Mouse (Mus musculus) liver, adult 2 months (tissue): ENCODE measurements around the gene Traf3ip1. TPM values are rescaled to one million over a fixed set of nuclear protein-coding genes. Genes with fewer than 3 reads are reported as not detected.
"Not testable (repeated sequence)": the region's sequence is repeated elsewhere in the genome, so short reads cannot be mapped to it uniquely, and the experiment has no call there.

ENCODE experiments used
- DNase-seq: peaks from one replicate; pipeline ENCODE4 v3.0.0-alpha.2; 2011; ENCODE audit warnings: low read depth, low spot score; ENCODE audit errors: extremely low read depth
- H3K27ac ChIP-seq: fragments of 200-500 bp; replicated peaks from 2 replicates; pipeline ENCODE4 v1.5.1; 2012; ENCODE audit warnings: low read depth, mild to moderate bottlenecking, control low read depth, inconsistent platforms, low read length; ENCODE audit not compliant: insufficient read depth
- H3K27me3 ChIP-seq: fragments of 200-500 bp; 2 replicates; pipeline ENCODE4 v1.6.1; 2012; ENCODE audit warnings: mild to moderate bottlenecking, moderate library complexity, low read length, inconsistent platforms; ENCODE audit not compliant: control insufficient read depth, insufficient read depth
- H3K36me3 ChIP-seq: fragments of 200-500 bp; 2 replicates; pipeline ENCODE4 v1.6.1; 2012; ENCODE audit warnings: low read length, inconsistent platforms; ENCODE audit not compliant: control insufficient read depth, insufficient read depth
- H3K4me1 ChIP-seq: fragments of 200-500 bp; 2 replicates; pipeline ENCODE4 v1.6.1; 2011; ENCODE audit warnings: low read length; ENCODE audit not compliant: control insufficient read depth, insufficient read depth
- H3K4me3 ChIP-seq: fragments of 200-500 bp; 2 replicates; pipeline ENCODE4 v1.5.1; 2011; ENCODE audit warnings: low read depth, mild to moderate bottlenecking, control low read depth, low read length, moderate library complexity; ENCODE audit not compliant: insufficient read depth
- H3K79me2 ChIP-seq: fragments of 200-500 bp; 2 replicates; pipeline ENCODE4 v1.6.1; 2012; ENCODE audit warnings: inconsistent platforms, mild to moderate bottlenecking, low read length, moderate library complexity; ENCODE audit not compliant: control insufficient read depth, insufficient read depth
- H3K9ac ChIP-seq: fragments of 200-500 bp; 2 replicates; pipeline ENCODE4 v1.6.1; 2012; ENCODE audit warnings: low read depth, mild to moderate bottlenecking, control low read depth, inconsistent platforms, low read length
- CTCF ChIP-seq: fragments of 200-500 bp; IDR thresholded peaks from 2 replicates; pipeline ENCODE4 v1.5.1; 2011; ENCODE audit warnings: low read depth, low read length, control low read depth
- POLR2A ChIP-seq: fragments of 200-500 bp; IDR thresholded peaks from 2 replicates; pipeline ENCODE4 v1.6.1; 2011; ENCODE audit warnings: low read length, control low read depth; ENCODE audit not compliant: insufficient read depth; ENCODE audit errors: extremely low read depth
- WGBS: fragments of 180-500 bp; shearing (Covaris S2); methylation state at CpG from one replicate; pipeline ENCODE4 v1.1.7; 2018; 5-methylcytosine and 5-hydroxymethylcytosine counted together
- polyA plus RNA-seq: library from polyadenylated mRNA; depleted of rRNA; stranded (reverse); fragments of >200 nt; gene quantifications from 2 replicates; pipeline ENCODE4 v1.2.3, GENCODE M21; 2012
- total RNA-seq: library from RNA; depleted of rRNA; stranded (reverse); fragments of >200 nt; gene quantifications from 2 replicates; pipeline ENCODE4 v1.2.3, GENCODE M21; 2014

Traf3ip1 gene
- total and polyA plus RNA-seq, 2 experiments: 3.6 to 3.8 TPM

- Histone ChIP-seq H3K36me3 (no peaks in the 10 kb centered on the region), H3K9ac (no peak overlapping the region), H3K27ac (no peak overlapping the region), H3K4me3 (no peak overlapping the region), H3K27me3 (no peaks in the 10 kb centered on the region), H3K4me1 (peaks cover 3% of the 10 kb centered on the region), H3K79me2 (no peaks in the 10 kb centered on the region)
- no peak for DNase-seq
- WGBS: 90% methylated on average over 4 of the region's 4 CpGs
- TF ChIP-seq POLR2A (no peak), CTCF (no peak)
Measured at GRCm38 (mm10) chr1:91469888-91470419, 24.5 kb upstream of the Traf3ip1 start.

- 99% methylated on average over 13 of the region's 13 CpGs for WGBS
- H3K79me2 ChIP-seq, H3K27me3 ChIP-seq, H3K4me3 ChIP-seq, H3K36me3 ChIP-seq, H3K4me1 ChIP-seq, H3K27ac ChIP-seq, DNase-seq, H3K9ac ChIP-seq: not testable (repeated sequence)
Measured at GRCm38 (mm10) chr1:91478145-91478544, 16.3 kb upstream of the Traf3ip1 start.

GRCm38 (mm10) chr1:91478958-91479357, 15.5 kb upstream of the Traf3ip1 start:
- Histone ChIP-seq H3K27me3 (no peaks in the 10 kb centered on the region), H3K9ac (no peak overlapping the region), H3K27ac (no peak overlapping the region), H3K79me2 (no peaks in the 10 kb centered on the region), H3K36me3 (no peaks in the 10 kb centered on the region), H3K4me1 (no peaks in the 10 kb centered on the region; the same call in 1 of the 2 replicates), H3K4me3 (no peak overlapping the region)
- WGBS: 97% methylated on average over 1 of the region's 1 CpGs
- no peak for DNase-seq
- TF ChIP-seq CTCF (peak; percentile 9; the same call in 1 of the 2 replicates), POLR2A (no peak)

GRCm38 (mm10) chr1:91482616-91483211, 11.7 kb upstream of the Traf3ip1 start:
- 73% methylated on average over 7 of the region's 7 CpGs for WGBS
- no peaks in the 10 kb centered on the region for H3K36me3 ChIP-seq
- no peak for TF ChIP-seq CTCF
- no peak for TF ChIP-seq POLR2A
- no peak overlapping the region for H3K9ac ChIP-seq
- H3K27me3 ChIP-seq: no peaks in the 10 kb centered on the region
- no peaks in the 10 kb centered on the region; the same call in 1 of the 2 replicates for H3K4me1 ChIP-seq
- DNase-seq: no peak
- no peaks in the 10 kb centered on the region for H3K79me2 ChIP-seq
- H3K27ac ChIP-seq: peak overlapping the region; percentile 60; the same call in 1 of the 2 replicates
- H3K4me3 ChIP-seq: no peak overlapping the region

GRCm38 (mm10) chr1:91483304-91484010, 11.0 kb upstream of the Traf3ip1 start:
- Histone ChIP-seq H3K36me3 (no peaks in the 10 kb centered on the region), H3K4me1 (no peaks in the 10 kb centered on the region; the same call in 1 of the 2 replicates), H3K27me3 (no peaks in the 10 kb centered on the region), H3K4me3 (no peak overlapping the region), H3K9ac (no peak overlapping the region), H3K27ac (peak overlapping the region; percentile 27; the same call in 1 of the 2 replicates), H3K79me2 (no peaks in the 10 kb centered on the region)
- WGBS: 46% methylated on average over 10 of the region's 10 CpGs
- TF ChIP-seq CTCF (peak; percentile 78), POLR2A (no peak)
- DNase-seq: peak; percentile 68

GRCm38 (mm10) chr1:91484011-91484346, 10.5 kb upstream of the Traf3ip1 start:
- Histone ChIP-seq H3K79me2 (no peaks in the 10 kb centered on the region), H3K4me1 (no peaks in the 10 kb centered on the region; the same call in 1 of the 2 replicates), H3K9ac (no peak overlapping the region), H3K4me3 (no peak overlapping the region), H3K27ac (no peak overlapping the region), H3K36me3 (no peaks in the 10 kb centered on the region), H3K27me3 (no peaks in the 10 kb centered on the region)
- WGBS: 56% methylated on average over 5 of the region's 5 CpGs
- DNase-seq: no peak
- TF ChIP-seq CTCF (no peak), POLR2A (no peak)
